Mouse (Mus musculus): Measurements from ENCODE around the gene Kank4.
"Not testable (repeated sequence)": the region's sequence is repeated elsewhere in the genome, so short reads cannot be mapped to it uniquely, and the experiment has no call there.

Kank4 gene

GRCm38 (mm10) chr4:98778219-98778618, 39.1 kb downstream of the Kank4 start:
- no peak for DNase-seq (ENCODE audit: extremely low read depth, low read depth, low spot score)

DNA sequence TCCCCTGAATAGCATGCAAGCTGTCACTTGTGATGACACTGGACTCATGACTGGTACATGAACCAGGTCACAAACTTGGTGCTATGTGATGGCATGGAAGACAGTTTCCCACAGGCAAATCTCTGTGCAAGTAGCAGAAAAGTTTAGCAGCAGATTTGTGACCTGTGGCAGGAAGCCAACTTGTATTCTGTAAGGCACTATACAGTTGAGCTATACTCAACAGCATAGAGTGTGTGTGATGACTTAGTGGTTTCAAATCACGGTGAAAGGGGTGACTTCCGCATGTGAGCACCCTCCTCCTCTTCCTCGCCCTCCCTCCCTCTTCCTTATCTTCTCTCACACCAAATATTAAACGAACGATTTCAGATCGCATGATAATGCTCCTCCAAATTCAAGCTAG, 39.9 kb downstream of the Kank4 start:
- DNase-seq (ENCODE audit: extremely low read depth, low read depth, low spot score): no peak

- DNase-seq (ENCODE audit: extremely low read depth, low read depth, low spot score): no peak
Measured at GRCm38 (mm10) chr4:98776721-98777427, 40.5 kb downstream of the Kank4 start.

- DNase-seq (ENCODE audit: extremely low read depth, low read depth, low spot score): peak; percentile 51
Measured at GRCm38 (mm10) chr4:98773785-98774184, 43.6 kb downstream of the Kank4 start.

GRCm38 (mm10) chr4:98767134-98768133, 49.9 kb downstream of the Kank4 start:
- no peak for DNase-seq (ENCODE audit: extremely low read depth, low read depth, low spot score)

DNA sequence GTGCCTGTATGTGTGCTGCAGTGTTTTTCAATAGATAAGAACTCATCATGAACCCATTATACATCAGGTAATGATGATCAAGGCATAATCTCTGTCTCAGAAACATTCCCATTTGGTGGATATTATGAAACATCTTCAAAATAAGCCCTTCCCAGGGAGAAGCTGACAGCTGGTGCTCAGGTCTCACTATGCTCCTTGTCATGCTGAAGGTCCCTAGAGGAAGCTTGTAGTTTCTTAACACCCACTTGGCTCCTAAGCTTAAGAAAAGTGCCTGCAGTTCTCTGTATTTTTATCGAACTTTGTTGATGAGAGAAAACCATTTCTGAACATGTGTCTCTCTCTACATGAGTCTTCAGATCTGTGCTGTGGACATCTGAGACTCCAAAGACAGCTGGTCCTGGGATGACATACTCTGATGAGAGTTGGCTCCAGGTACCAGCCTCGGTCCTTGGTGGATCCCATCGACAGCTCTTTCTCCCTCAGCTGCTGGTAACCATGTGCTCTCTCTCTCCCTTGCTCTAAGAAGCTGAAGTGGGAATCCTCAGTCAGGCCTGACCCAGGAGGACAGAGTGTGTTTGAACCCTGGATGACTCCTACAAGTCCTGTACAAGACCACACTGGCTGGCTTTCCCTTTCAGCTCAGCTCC, 58.3 kb downstream of the Kank4 start:
- DNase-seq (ENCODE audit: extremely low read depth, low read depth, low spot score): no peak

DNA sequence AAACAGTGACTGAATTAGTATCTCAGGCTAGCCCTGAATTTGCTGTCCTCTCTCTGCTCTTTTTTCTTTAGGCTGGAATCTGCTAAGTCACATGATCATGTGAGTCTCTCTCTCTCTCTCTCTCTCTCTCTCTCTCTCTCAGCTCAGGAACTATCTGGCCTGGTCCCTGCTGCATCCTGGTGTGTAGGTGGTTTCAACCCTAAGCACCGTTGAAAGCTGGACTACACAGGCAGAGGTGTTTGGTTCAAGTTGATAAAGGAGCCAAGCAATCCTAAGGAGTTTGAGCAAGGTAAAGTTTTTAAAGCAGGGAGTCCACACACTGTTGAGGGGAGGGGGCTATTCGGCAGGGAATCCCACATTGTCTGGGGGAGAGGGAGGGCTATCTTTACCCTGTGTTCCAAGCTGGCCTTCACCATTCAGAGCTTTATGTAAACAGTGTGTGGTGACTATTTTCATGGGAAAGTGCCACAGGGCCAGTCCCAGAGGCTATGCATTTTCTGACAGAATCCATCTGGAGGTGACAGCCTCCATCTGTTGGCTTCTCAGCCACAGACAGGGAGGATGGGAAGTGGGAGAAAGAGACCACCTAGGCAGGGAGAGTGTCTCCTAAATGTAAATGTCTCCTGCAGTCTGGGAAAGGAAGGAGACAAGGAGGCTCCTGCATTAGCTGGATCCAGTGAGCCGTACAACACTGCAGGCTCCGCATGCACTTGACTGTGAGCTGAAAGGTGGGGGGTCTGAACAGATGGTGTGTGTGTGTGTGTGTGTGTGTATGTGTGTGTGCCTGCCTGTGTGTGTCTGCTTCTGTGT, 59.1 kb downstream of the Kank4 start:
- DNase-seq (ENCODE audit: extremely low read depth, low read depth, low spot score): no peak

DNA sequence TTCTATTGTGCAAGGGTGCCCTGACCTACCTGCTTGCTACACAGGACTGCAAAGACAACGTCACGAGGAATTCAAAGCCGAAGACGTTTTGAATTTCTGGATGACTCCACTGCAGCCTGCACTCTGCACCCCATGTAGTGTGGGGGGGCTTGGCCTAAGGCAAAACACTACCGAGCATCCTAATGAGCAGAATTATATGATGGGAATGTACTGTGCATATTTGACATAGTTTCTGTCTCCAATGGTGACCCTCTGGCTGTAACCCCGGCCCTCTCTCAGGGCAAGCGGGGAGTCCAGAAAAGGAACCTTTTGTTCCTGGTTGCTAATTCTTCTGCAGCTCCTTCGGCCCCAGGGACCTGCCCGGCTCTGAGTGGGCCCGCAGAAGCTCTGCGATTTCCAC, 61.2 kb downstream of the Kank4 start:
- DNase-seq (ENCODE audit: extremely low read depth, low read depth, low spot score): no peak

- no peak for DNase-seq (ENCODE audit: extremely low read depth, low read depth, low spot score)
Measured at GRCm38 (mm10) chr4:98754456-98754855, 62.9 kb downstream of the Kank4 start.

DNA sequence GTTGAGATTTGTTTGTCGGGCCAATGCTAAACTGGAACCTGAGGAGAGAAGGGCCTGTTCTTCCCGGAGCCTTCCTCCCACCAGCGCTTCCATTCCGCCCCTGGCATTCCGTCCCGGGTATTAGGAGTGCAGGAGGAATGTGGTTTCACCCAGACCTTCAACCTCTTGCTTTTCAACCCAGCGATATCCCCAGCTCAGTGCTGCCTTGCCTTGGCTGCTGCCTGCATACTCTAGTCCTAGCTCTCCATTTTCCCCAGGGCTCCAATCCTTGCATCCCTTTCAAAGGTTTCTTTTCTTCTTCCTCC, 73.5 kb downstream of the Kank4 start:
- no peak for DNase-seq (ENCODE audit: extremely low read depth, low read depth, low spot score)

DNA sequence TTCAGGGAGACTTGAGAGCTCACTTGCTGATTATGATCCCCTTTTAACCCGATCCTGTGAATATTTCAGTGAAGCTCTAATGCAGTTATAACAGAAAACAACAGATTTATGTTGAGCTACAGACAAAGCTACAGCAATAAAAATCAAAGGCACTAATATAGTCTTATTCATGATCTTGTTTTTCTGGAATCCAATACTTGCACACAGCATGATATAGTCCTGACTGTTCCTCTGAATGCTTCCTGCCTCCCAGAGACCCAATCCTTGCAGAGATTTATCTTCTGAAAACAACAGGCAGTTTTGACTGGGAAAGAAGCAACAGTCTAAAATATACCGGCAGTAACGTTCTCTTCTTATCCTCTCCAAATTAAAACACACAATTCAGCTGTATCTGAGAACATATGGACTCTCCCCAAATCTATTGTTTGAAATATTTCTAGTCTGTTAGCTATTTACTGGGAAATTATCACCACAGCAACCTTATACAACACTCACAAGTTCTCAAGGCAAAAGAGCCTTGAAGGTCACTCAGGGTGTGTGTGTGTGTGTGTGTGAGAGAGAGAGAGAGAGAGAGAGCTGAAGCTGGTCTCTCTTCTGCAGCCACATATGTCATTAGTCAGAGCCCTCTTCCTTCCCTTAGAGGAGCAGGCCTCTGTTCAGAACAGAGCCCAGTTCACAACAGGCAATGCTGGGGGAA, 74.0 kb downstream of the Kank4 start:
- DNase-seq (ENCODE audit: extremely low read depth, low read depth, low spot score): no peak

DNA sequence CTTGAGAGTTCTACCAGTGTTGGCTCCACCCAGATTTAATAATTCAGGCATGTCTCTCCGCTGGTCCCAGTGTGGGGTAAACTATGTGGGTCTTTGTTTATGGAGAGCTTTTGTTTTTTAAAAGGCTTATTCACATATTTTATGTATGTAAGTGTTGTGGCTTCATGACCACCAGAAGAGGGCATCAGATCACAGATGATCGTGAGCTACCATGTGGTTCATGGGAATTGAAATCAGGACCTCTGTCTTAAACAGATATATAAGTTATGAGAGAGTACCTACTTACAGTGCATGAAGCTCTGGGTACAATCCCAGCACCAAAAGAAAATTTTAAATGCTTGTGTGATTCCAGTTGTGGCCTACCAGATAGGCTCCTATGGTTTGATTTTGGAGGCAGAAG, 77.6 kb downstream of the Kank4 start:
- DNase-seq (ENCODE audit: extremely low read depth, low read depth, low spot score): no peak

GRCm38 (mm10) chr4:98733660-98734059, 83.7 kb downstream of the Kank4 start:
- DNase-seq (ENCODE audit: extremely low read depth, low read depth, low spot score): no peak

DNA sequence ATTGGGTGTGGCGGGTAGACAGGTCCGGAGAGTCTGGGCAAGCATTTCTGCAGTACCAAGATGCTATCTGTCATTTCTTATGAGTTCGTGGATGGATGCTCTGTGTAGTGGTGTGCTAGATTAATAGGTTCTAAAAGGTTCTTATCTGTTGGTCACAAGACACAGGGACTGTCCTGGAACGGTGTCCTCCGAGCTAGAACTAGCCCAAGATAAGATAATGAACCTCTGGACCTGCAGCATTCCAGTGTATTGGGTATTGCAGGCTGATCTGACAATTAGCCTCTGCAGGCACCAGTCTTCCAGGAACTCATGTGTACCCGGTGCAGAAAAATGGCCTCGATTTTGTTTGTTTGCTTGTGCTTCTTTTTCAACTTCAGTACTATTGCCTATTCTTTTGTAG, 88.6 kb downstream of the Kank4 start:
- no peak for DNase-seq (ENCODE audit: extremely low read depth, low read depth, low spot score)

DNA sequence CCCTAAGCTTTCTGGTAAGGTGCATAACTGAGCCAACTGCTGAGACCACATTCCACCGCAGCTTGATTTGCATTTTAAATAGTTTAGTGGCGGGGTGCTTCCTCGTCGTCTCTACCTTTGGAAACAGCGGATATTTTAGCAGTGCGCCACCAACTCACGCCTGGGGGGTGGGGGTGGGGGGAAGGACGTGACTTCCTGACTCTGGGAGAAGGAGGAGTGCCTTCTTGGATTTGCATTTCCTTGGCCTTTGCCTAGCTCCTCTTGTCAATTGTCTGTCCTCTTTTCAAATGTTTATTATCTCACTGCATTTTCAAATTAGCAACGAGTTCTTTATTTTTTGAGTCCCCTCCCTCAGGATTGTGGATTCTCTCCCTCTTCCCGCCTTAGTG, 89.4 kb downstream of the Kank4 start:
- DNase-seq (ENCODE audit: extremely low read depth, low read depth, low spot score): no peak

- DNase-seq (ENCODE audit: extremely low read depth, low read depth, low spot score): no peak
Measured at GRCm38 (mm10) chr4:98727295-98727958, 89.9 kb downstream of the Kank4 start.

GRCm38 (mm10) chr4:98726590-98727237, 90.6 kb downstream of the Kank4 start, which contains the start of gene L1td1:
Gene L1td1 (plus strand): TSS chr4:98726734.
- no peak for DNase-seq (ENCODE audit: extremely low read depth, low read depth, low spot score)

GRCm38 (mm10) chr4:98725439-98725838, 91.9 kb downstream of the Kank4 start:
- DNase-seq (ENCODE audit: extremely low read depth, low read depth, low spot score): no peak

- not testable (repeated sequence) for DNase-seq (ENCODE audit: extremely low read depth, low read depth, low spot score)
Measured at GRCm38 (mm10) chr4:98724682-98725081, 92.7 kb downstream of the Kank4 start.

All from fat pad, adult 2 months (tissue).